Mouse (Mus musculus): ENCODE results near the gene Olig1. TPM values are rescaled to one million over a fixed set of nuclear protein-coding genes. Genes with fewer than 3 reads are reported as not detected.

The Olig1 gene
- polyA plus RNA-seq (2017; shearing (Covaris generic)) = not detected

GRCm38 (mm10) chr16:91269468-91270211 is at the start of gene Olig1:
Olig1 (plus strand) TSS chr16:91269772.

DNA sequence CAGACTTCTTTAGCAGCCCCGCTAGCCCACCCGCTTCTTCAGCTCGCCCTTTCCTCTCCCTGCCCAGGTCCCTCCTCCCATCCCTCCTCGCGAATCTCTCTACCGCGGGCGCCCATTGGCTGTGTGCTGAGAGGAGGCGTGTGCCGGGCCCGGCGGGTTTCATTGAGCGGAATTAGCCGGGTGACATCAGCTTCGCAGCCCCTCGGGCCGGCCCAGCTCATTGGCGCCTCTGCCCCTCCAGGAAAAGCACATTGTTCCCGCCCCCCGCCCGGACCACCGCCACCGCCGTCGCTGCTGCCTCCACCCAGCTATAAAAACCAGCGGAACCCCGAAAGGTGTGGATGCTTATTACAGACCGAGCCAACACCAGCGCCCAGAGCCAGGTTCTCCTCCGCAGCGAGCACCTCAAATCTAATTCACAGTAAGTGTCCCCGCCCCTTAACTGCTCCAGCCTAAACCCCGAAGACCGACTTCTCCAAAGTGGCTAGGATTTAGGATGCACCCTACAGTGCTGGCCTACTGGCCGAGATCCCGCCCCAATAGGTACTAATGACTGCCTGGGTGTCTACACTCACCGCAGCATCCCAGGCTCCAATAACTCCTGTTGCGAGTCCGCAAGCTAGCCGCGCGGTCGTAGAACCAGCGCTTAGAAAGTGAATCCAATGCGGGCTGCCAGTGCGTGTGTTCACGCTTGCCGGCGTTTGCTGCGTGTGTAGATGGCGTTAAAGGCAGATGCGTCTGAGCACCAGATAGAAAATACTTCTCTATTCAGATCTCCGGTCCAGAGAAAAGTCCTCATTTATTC is 44.1 kb upstream of the Olig1 start, which contains the start of gene Olig2:
Gene Olig2 (plus strand): TSS at position 225 of the 805 bp plus-strand sequence.

Other genes starting within 250 kb of the Olig1 start
- gene Paxbp1, start 225.2 kb upstream of the Olig1 start, polyA plus RNA-seq (2017; shearing (Covaris generic)) = 56.5 TPM
- gene 4932438H23Rik, start 174.7 kb upstream of the Olig1 start, polyA plus RNA-seq (2017; shearing (Covaris generic)) = 0.14 TPM
- not detected for gene Olig2, start 44.3 kb upstream of the Olig1 start, polyA plus RNA-seq (2017; shearing (Covaris generic))
- gene Ifnar2, start 103.0 kb downstream of the Olig1 start, polyA plus RNA-seq (2017; shearing (Covaris generic)) = 72.8 TPM
- gene Gm21970, start 121.9 kb downstream of the Olig1 start, polyA plus RNA-seq (2017; shearing (Covaris generic)) = not detected
- gene Il10rb, start 136.4 kb downstream of the Olig1 start, polyA plus RNA-seq (2017; shearing (Covaris generic)) = 124 TPM
- 194 TPM for gene Ifnar1, start 215.5 kb downstream of the Olig1 start, polyA plus RNA-seq (2017; shearing (Covaris generic))